Mouse (Mus musculus): ENCODE measurements around the gene Itk. TPM values are rescaled to one million over a fixed set of nuclear protein-coding genes. Genes with fewer than 3 reads are reported as not detected.

Itk gene
- total and polyA plus RNA-seq, 3 experiments = 0.11 to 0.28 (median 0.17) TPM

GRCm38 (mm10) chr11:46276778-46277177, 112.5 kb downstream of the Itk start:
- DNase-seq = peak; percentile 48

DNA sequence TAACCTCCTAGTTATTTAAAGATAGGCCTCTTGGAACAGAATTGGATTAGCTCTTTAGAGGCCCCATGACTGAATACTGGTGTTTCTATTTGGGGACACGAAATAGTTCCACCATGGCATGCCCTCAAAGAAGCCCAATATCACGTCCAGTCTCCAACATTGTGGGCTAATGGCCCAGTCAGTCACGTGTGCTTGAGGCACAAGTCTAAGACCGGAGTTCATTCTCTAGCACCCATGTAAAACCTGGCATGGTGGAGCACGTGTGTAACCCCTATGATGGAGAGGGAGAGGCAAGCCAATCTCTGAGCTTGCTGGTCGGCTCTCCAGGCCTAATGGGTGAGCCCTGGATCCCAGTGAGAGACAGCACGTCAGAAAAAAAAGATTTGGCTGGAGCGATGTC, 113.1 kb downstream of the Itk start:
- DNase-seq = no peak

DNA sequence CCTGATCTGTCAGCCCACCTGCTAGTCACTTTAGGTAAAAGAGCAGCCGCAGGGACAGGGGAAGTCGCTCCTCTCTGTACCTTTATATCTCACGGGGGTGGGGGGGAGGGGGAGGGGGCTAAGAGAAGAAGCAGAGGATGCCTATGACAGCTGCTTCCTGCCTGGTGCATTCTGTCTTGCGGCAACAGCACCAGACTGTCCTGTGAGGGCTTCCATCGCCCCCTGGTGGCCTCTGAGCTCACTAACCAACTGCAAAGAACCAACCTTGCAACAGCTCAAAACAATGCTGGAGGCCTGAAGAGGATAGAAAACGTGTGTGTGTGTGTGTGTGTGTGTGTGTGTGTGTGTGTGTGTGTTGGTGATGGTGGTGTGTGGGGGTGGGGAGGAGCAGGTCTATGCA, 114.0 kb downstream of the Itk start:
- DNase-seq = peak; percentile 77

Other genes with a start within 250 kb of the Itk start
- gene Nipal4, start 223.0 kb downstream of the Itk start, total RNA-seq (2021) = not detected
- 0.04 and 0.07 TPM in 2 replicates for gene Nipal4, start 223.0 kb downstream of the Itk start, polyA plus RNA-seq (2012; rRNA removed)
- not detected for gene Fndc9, start 154.0 kb downstream of the Itk start, total RNA-seq (2021)
- gene Fndc9, start 154.0 kb downstream of the Itk start, polyA plus RNA-seq (2012; rRNA removed) = not detected in 2 replicates
- gene Cyfip2, start 76.7 kb downstream of the Itk start, total RNA-seq (2021) = 10 to 100 TPM; 68.1 to 95.2 TPM
- 24.4 and 34.7 TPM in 2 replicates for gene Cyfip2, start 76.7 kb downstream of the Itk start, polyA plus RNA-seq (2012; rRNA removed)
- not detected for gene Fam71b, start 7.0 kb upstream of the Itk start, total RNA-seq (2021)
- not detected in 2 replicates for gene Fam71b, start 7.0 kb upstream of the Itk start, polyA plus RNA-seq (2012; rRNA removed)
- 10 to 100 TPM; 39.6 to 54.8 TPM for gene Med7, start 47.4 kb upstream of the Itk start, total RNA-seq (2021)
- 47.1 and 55.3 TPM in 2 replicates for gene Med7, start 47.4 kb upstream of the Itk start, polyA plus RNA-seq (2012; rRNA removed)
- 1 to 10 TPM; 1.6 to 2.7 TPM for gene Havcr2, start 65.4 kb upstream of the Itk start, total RNA-seq (2021)
- 0.10 and 0.18 TPM in 2 replicates for gene Havcr2, start 65.4 kb upstream of the Itk start, polyA plus RNA-seq (2012; rRNA removed)
- not detected for gene Gm12169, start 134.7 kb upstream of the Itk start, total RNA-seq (2021)
- gene Gm12169, start 134.7 kb upstream of the Itk start, polyA plus RNA-seq (2012; rRNA removed) = not detected in 2 replicates
- not detected for gene BC053393, start 182.0 kb upstream of the Itk start, total RNA-seq (2021)
- gene BC053393, start 182.0 kb upstream of the Itk start, polyA plus RNA-seq (2012; rRNA removed) = not detected in 2 replicates
- gene Dppa1, start 239.7 kb upstream of the Itk start, total RNA-seq (2021) = not detected
- not detected in 2 replicates for gene Dppa1, start 239.7 kb upstream of the Itk start, polyA plus RNA-seq (2012; rRNA removed)